Comparison of ENCODE assay signal across 8 mouse cellular contexts in genomic region chr19:46518352-46518787, GRCm38 (mm10). TPM values are rescaled to one million over a fixed set of nuclear protein-coding genes. Genes with fewer than 3 reads are reported as not detected.
DNase-seq lines count a peak whose midpoint lies in the region; ATAC-seq and TF ChIP-seq lines count a peak whose summit lies in the region.

No protein-coding gene starts in this region.

- peak; percentile 64 for ATAC-seq in midbrain, embryonic 13.5 days

- H3K4me1 ChIP-seq in ES-E14 (ENCODE audit: control insufficient read depth in 2 of 2, insufficient read depth in 2 of 2, low read length in 2 of 2, poor library complexity in 1 of 2): peaks cover 4 to 43% of the 10 kb centered on the region in 2 experiments; a peak in 3 of 4 replicates
- H3K4me1 ChIP-seq in midbrain, embryonic 13.5 days (replicated peaks): peaks cover 40% of the 10 kb centered on the region

- no peaks in the 10 kb centered on the region for H3K79me3 ChIP-seq in C2C12 (ENCODE audit: low read depth)

- in situ Hi-C loops in ES-E14 (cut with MboI; ENCODE audit: low sequenced_read_pairs in 2 of 2, unreplicated experiment in 2 of 2): no loop called here

- no peak for DNase-seq in ES-E14 (ENCODE audit: low read depth, low spot score)
- peak; percentile 62 for DNase-seq in forelimb bud, embryonic 11.5 days (ENCODE audit: low read depth, low spot score)
- DNase-seq in kidney, postnatal 10 days: peak; percentile 86
- peak; percentile 84 for DNase-seq in thymus, postnatal 4 days
- no peak for DNase-seq in frontal cortex, postnatal 36 days (ENCODE audit: low spot score in 2 of 2)
- DNase-seq in layer of hippocampus, adult 9-10 months (ENCODE audit: low spot score): no peak

- H3K9me3 ChIP-seq in ES-E14 (ENCODE audit: control insufficient read depth, insufficient read depth, low read depth, low read length): no peaks in the 10 kb centered on the region
- no peaks in the 10 kb centered on the region for H3K9me3 ChIP-seq in midbrain, embryonic 13.5 days

- TF ChIP-seq CTCF in C2C12 (IDR thresholded peaks at IDR 0.05; ENCODE audit: control insufficient read depth, insufficient read depth, insufficient read length): no peak

- peak overlapping the region; percentile 46 for H3K4me2 ChIP-seq in midbrain, embryonic 13.5 days (replicated peaks)

- under 1% methylated on average over 13 of the region's 13 CpGs for WGBS in midbrain, embryonic 13.5 days

- peaks cover 9% of the 10 kb centered on the region for H3K79me2 ChIP-seq in C2C12 (ENCODE audit: control insufficient read depth, insufficient read depth)

- peak overlapping the region; percentile 36; the same call in 1 of the 2 replicates for H3K27ac ChIP-seq in ES-E14 (ENCODE audit: insufficient read depth, low read depth, low read length, poor library complexity, severe bottlenecking)
- peak overlapping the region; percentile 75 for H3K27ac ChIP-seq in midbrain, embryonic 13.5 days

- H3K4me3 ChIP-seq in C2C12 (ENCODE audit: insufficient read depth, poor library complexity, severe bottlenecking): no peak overlapping the region
- peak overlapping the region; percentile 32 to 61; a peak in 2 of 4 replicates for H3K4me3 ChIP-seq in ES-E14 (ENCODE audit: insufficient read depth in 1 of 2, low read depth in 1 of 2, low read length in 2 of 2, poor library complexity in 1 of 2, severe bottlenecking in 1 of 2)
- H3K4me3 ChIP-seq in midbrain, embryonic 13.5 days (replicated peaks): peak overlapping the region; percentile 12; the same call in 1 of the 2 replicates

- H3K9ac ChIP-seq in ES-E14 (ENCODE audit: insufficient read depth, low read depth, low read length, poor library complexity, severe bottlenecking): peak overlapping the region; percentile 41; the same call in 1 of the 2 replicates
- peak overlapping the region; percentile 53 for H3K9ac ChIP-seq in midbrain, embryonic 13.5 days (replicated peaks)

- H3ac ChIP-seq in C2C12 (ENCODE audit: control insufficient read depth, insufficient read length, low read depth): peak overlapping the region; percentile 76

- H3K27me3 ChIP-seq in C2C12 (ENCODE audit: control insufficient read depth, insufficient read depth, insufficient read length): no peaks in the 10 kb centered on the region
- H3K27me3 ChIP-seq in midbrain, embryonic 13.5 days: no peaks in the 10 kb centered on the region

- H3K36me3 ChIP-seq in C2C12 (ENCODE audit: control insufficient read depth, insufficient read depth) (peaks cover 37% of the 10 kb centered on the region), ES-E14 (ENCODE audit: control insufficient read depth, insufficient read depth, low read length, poor library complexity, severe bottlenecking) (peaks cover 17% of the 10 kb centered on the region)
- H3K36me3 ChIP-seq in midbrain, embryonic 13.5 days: peaks cover 36% of the 10 kb centered on the region

TF ChIP-seq in C2C12, 6 proteins besides CTCF, POLR2A, EP300 and RAD21:
- TF ChIP-seq FOSL1 (IDR thresholded peaks at IDR 0.05; ENCODE audit: insufficient read depth, low read length, poor library complexity, severe bottlenecking): no peak
- no peak for TF ChIP-seq USF1 (IDR thresholded peaks at IDR 0.05; ENCODE audit: low read depth)
- peak; percentile 83 for TF ChIP-seq MYOD1 (IDR thresholded peaks at IDR 0.05; ENCODE audit: control insufficient read depth, insufficient read length, low read depth)

TF ChIP-seq in ES-E14, 5 proteins besides CTCF, POLR2A, EP300 and RAD21:
- TF ChIP-seq CHD2 (IDR thresholded peaks at IDR 0.05; ENCODE audit: low read depth, low read length) (no peak), MAFK (IDR thresholded peaks at IDR 0.05; ENCODE audit: insufficient read depth, low read depth, low read length) (no peak), ZNF384 (IDR thresholded peaks at IDR 0.05; ENCODE audit: low read depth, low read length) (no peak), ZC3H11A (IDR thresholded peaks at IDR 0.05; ENCODE audit: borderline replicate concordance, low read depth, low read length) (no peak), HCFC1 (IDR thresholded peaks at IDR 0.05; ENCODE audit: borderline replicate concordance, insufficient read depth, low read length) (no peak)

RNA-seq across cellular contexts. Expression of gene Trim8, which starts 16.9 kb away (rescaled TPM):
- 26.8 TPM for polyA plus RNA-seq in C2C12 (2012; fragmentation: generic; extraction: Trizol)
- total RNA-seq in ES-E14 (2012; rRNA removed): 26.1 and 33.2 TPM in 2 replicates
- polyA plus RNA-seq in midbrain, embryonic 13.5 days (2015; fragmentation: Nextera tagmentation; extraction: Ambion mirVana): 27.7 and 33.0 TPM in 2 replicates

RNA-seq across cellular contexts. Expression of gene Arl3, which starts 54.6 kb away (rescaled TPM):
- polyA plus RNA-seq in C2C12 (2012; fragmentation: generic; extraction: Trizol): 81.4 TPM
- 25.7 and 39.7 TPM in 2 replicates for total RNA-seq in ES-E14 (2012; rRNA removed)
- 226 and 238 TPM in 2 replicates for polyA plus RNA-seq in midbrain, embryonic 13.5 days (2015; fragmentation: Nextera tagmentation; extraction: Ambion mirVana)

RNA-seq across cellular contexts. Expression of gene Sfxn2, which starts 54.8 kb away (rescaled TPM):
- 1.4 TPM for polyA plus RNA-seq in C2C12 (2012; fragmentation: generic; extraction: Trizol)
- total RNA-seq in ES-E14 (2012; rRNA removed): 11.4 TPM in 2 replicates
- polyA plus RNA-seq in midbrain, embryonic 13.5 days (2015; fragmentation: Nextera tagmentation; extraction: Ambion mirVana): 10.3 and 11.9 TPM in 2 replicates

Comparison
In these comparisons a context has a peak if more than half of its experiments do, and no peak if none do; other contexts are left out.
1. DNase-seq: peak in forelimb bud, embryonic 11.5 days (single experiment), kidney, postnatal 10 days (single experiment) and thymus, postnatal 4 days (single experiment); none in ES-E14 (single experiment), frontal cortex, postnatal 36 days (0 of 2) and layer of hippocampus, adult 9-10 months (single experiment).